Comparison of ENCODE assay signal across 24 mouse cellular contexts in genomic region chr4:154239199-154239598, GRCm38 (mm10).
DNase-seq lines count a peak whose midpoint lies in the region; ATAC-seq and TF ChIP-seq lines count a peak whose summit lies in the region.
"Had no signal": no experiment of that assay in that cellular context is flagged by ENCODE, and none has a peak within 500 bp of the region (broad histone marks: within the 10 kb centered on the region; RNA-seq: fewer than 3 reads in every experiment).

No protein-coding gene starts in this region.

- peaks cover 40% of the 10 kb centered on the region for H3K4me1 ChIP-seq in heart, embryonic 13.5 days
- peaks cover 97% of the 10 kb centered on the region for H3K4me1 ChIP-seq in embryonic facial prominence, embryonic 15.5 days
- no peaks in the 10 kb centered on the region; the same call in 1 of the 2 replicates for H3K4me1 ChIP-seq in stomach, postnatal 0 days (replicated peaks; ENCODE audit: control insufficient read depth, insufficient read depth)

- ATAC-seq in heart, embryonic 13.5 days (ENCODE audit: extremely low read depth, insufficient number of reproducible peaks, low FRiP score, low TSS enrichment) = no peak
- no peak for ATAC-seq in embryonic facial prominence, embryonic 15.5 days (ENCODE audit: insufficient number of reproducible peaks, low FRiP score, low TSS enrichment, low read depth)
- no peak for ATAC-seq in stomach, postnatal 0 days (ENCODE audit: low FRiP score, low TSS enrichment)
- no peak for ATAC-seq in inflammation-experienced regulatory T-cells, adult 6 months
- ATAC-seq: intestine, postnatal 0 days had no signal

- peak overlapping the region; percentile 17 for H3K4me3 ChIP-seq in heart, embryonic 13.5 days
- H3K4me3 ChIP-seq in embryonic facial prominence, embryonic 15.5 days (replicated peaks) = peak overlapping the region; percentile 50
- H3K4me3 ChIP-seq in stomach, postnatal 0 days (ENCODE audit: low read depth, low read length) = no peak overlapping the region
- H3K4me3 ChIP-seq: erythroblast, embryonic 14.5 days; forebrain, embryonic 12.5 days; hindbrain, embryonic 13.5 days; lung, embryonic 15.5 days; midbrain, embryonic 12.5 days; neural tube, embryonic 13.5 days had no signal

- H3K27ac ChIP-seq in heart, embryonic 13.5 days (replicated peaks) = no peak overlapping the region
- 0 out of 2 replicates have a peak overlapping the region, but pooled peaks have one; percentile 94 for H3K27ac ChIP-seq in embryonic facial prominence, embryonic 15.5 days (replicated peaks)
- H3K27ac ChIP-seq in stomach, postnatal 0 days (replicated peaks) = no peak overlapping the region
- H3K27ac ChIP-seq: forebrain, embryonic 12.5 days; hindbrain, embryonic 13.5 days; lung, embryonic 15.5 days; midbrain, embryonic 12.5 days; neural tube, embryonic 13.5 days had no signal

- TF ChIP-seq CTCF in stomach, postnatal 0 days (IDR thresholded peaks at IDR 0.05; ENCODE audit: low read depth) = no peak

- H3K9ac ChIP-seq in heart, embryonic 13.5 days = peak overlapping the region; percentile 56; the same call in 1 of the 2 replicates
- H3K9ac ChIP-seq in embryonic facial prominence, embryonic 15.5 days = no peak overlapping the region
- no peak overlapping the region; the same call in 1 of the 2 replicates for H3K9ac ChIP-seq in stomach, postnatal 0 days (ENCODE audit: low read length)
- H3K9ac ChIP-seq: forebrain, embryonic 12.5 days; hindbrain, embryonic 13.5 days; lung, embryonic 15.5 days; midbrain, embryonic 12.5 days; neural tube, embryonic 13.5 days had no signal

- TF ChIP-seq EP300 in stomach, postnatal 0 days (optimal IDR thresholded peaks at IDR 0.05) = no peak

- no peak for DNase-seq in heart, adult 8-10 months (ENCODE audit: low spot score)
- peak; percentile 49 for DNase-seq in heart, postnatal 4 days
- no peak for DNase-seq in heart, postnatal 36 days
- no peak for DNase-seq in stomach, postnatal 0 days (ENCODE audit: low spot score)
- DNase-seq: adrenal gland, adult 8-10 months; cerebellum, adult 2 months; cerebellum, postnatal 25 days; gastrocnemius, postnatal 10 days; heart, postnatal 14 days; kidney, adult 9 months; kidney, postnatal 10 days; thymus, postnatal 4 days had no signal

- H3K4me2 ChIP-seq in heart, embryonic 13.5 days = peak overlapping the region; percentile 67
- peak overlapping the region; percentile 69 for H3K4me2 ChIP-seq in embryonic facial prominence, embryonic 15.5 days (replicated peaks)
- H3K4me2 ChIP-seq in stomach, postnatal 0 days (replicated peaks; ENCODE audit: low read depth) = 0 out of 2 replicates have a peak overlapping the region, but pooled peaks have one; percentile 14
- H3K4me2 ChIP-seq: forebrain, embryonic 12.5 days; hindbrain, embryonic 13.5 days; liver, embryonic 11.5 days; lung, embryonic 15.5 days; midbrain, embryonic 12.5 days; neural tube, embryonic 13.5 days had no signal

- intact Hi-C loops in heart, postnatal 36 days (cut with DNase I) = no loop called here

- 0 out of 2 replicates have a peak, but pooled peaks cover 4% of the 10 kb centered on the region for H3K36me3 ChIP-seq in heart, embryonic 13.5 days
- H3K36me3 ChIP-seq in embryonic facial prominence, embryonic 15.5 days = 0 out of 2 replicates have a peak, but pooled peaks cover 5% of the 10 kb centered on the region
- no peaks in the 10 kb centered on the region; the same call in 1 of the 2 replicates for H3K36me3 ChIP-seq in stomach, postnatal 0 days (ENCODE audit: control insufficient read depth, insufficient read depth, low read length)
- H3K36me3 ChIP-seq: forebrain, embryonic 12.5 days; G1E; hindbrain, embryonic 13.5 days; lung, embryonic 15.5 days; midbrain, embryonic 12.5 days; neural tube, embryonic 13.5 days had no signal

- H3K27me3 ChIP-seq in heart, embryonic 13.5 days (replicated peaks) = peaks cover 12% of the 10 kb centered on the region
- H3K27me3 ChIP-seq in embryonic facial prominence, embryonic 15.5 days = no peaks in the 10 kb centered on the region
- H3K27me3 ChIP-seq in stomach, postnatal 0 days (ENCODE audit: control insufficient read depth, insufficient read depth, low read length) = no peaks in the 10 kb centered on the region
- H3K27me3 ChIP-seq: forebrain, embryonic 12.5 days; lung, embryonic 15.5 days had no signal

- WGBS in heart, embryonic 13.5 days = 74% methylated on average over 8 of the region's 8 CpGs
- 75% methylated on average over 8 of the region's 8 CpGs for WGBS in embryonic facial prominence, embryonic 15.5 days
- WGBS in stomach, postnatal 0 days = 77% methylated on average over 8 of the region's 8 CpGs

- H3K9me3 ChIP-seq in heart, embryonic 13.5 days = no peaks in the 10 kb centered on the region
- H3K9me3 ChIP-seq in embryonic facial prominence, embryonic 15.5 days (replicated peaks) = no peaks in the 10 kb centered on the region
- no peaks in the 10 kb centered on the region for H3K9me3 ChIP-seq in stomach, postnatal 0 days (ENCODE audit: control insufficient read depth, low read length)
- H3K9me3 ChIP-seq: forebrain, embryonic 12.5 days; hindbrain, embryonic 13.5 days; lung, embryonic 15.5 days; midbrain, embryonic 12.5 days; neural tube, embryonic 13.5 days had no signal

Comparison
In these comparisons a context has a peak if more than half of its experiments do, and no peak if none do; other contexts are left out.
1. H3K4me2 ChIP-seq: peak in every context shown above with its lines; median percentile 69 in embryonic facial prominence, embryonic 15.5 days; 67 in heart, embryonic 13.5 days; 14 in stomach, postnatal 0 days.